In genomic region chr9:44070113-44070843, GRCm38 (mm10) we compare ENCODE assay signal across 14 mouse cellular contexts. TPM values are rescaled to one million over a fixed set of nuclear protein-coding genes. Genes with fewer than 3 reads are reported as not detected.
DNase-seq lines count a peak whose midpoint lies in the region; ATAC-seq and TF ChIP-seq lines count a peak whose summit lies in the region.
"Had no signal": no experiment of that assay in that cellular context is flagged by ENCODE, and none has a peak within 500 bp of the region (broad histone marks: within the 10 kb centered on the region; RNA-seq: fewer than 3 reads in every experiment).

No protein-coding gene starts in this region.

- TF ChIP-seq CTCF in CH12.LX (conservative IDR thresholded peaks at IDR 0.05 in 1 of 2, IDR thresholded peaks at IDR 0.05 in 1 of 2; ENCODE audit: low read depth in 2 of 2, low read length in 2 of 2): no peak

- peaks cover 38% of the 10 kb centered on the region for H3K27me3 ChIP-seq in hindbrain, embryonic 10.5 days (ENCODE audit: insufficient read depth, poor library complexity, severe bottlenecking)
- H3K27me3 ChIP-seq in hindbrain, embryonic 13.5 days: no peaks in the 10 kb centered on the region
- H3K27me3 ChIP-seq in CH12.LX (replicated peaks): peaks cover 78% of the 10 kb centered on the region
- no peaks in the 10 kb centered on the region for H3K27me3 ChIP-seq in heart, embryonic 15.5 days

- no peak overlapping the region for H3K4me2 ChIP-seq in hindbrain, embryonic 13.5 days
- peak overlapping the region; percentile 46; the same call in 1 of the 2 replicates for H3K4me2 ChIP-seq in CH12.LX (ENCODE audit: insufficient read depth, low read depth, poor library complexity, severe bottlenecking)
- H3K4me2 ChIP-seq in heart, embryonic 15.5 days: peak overlapping the region; percentile 89
- H3K4me2 ChIP-seq: liver, embryonic 11.5 days had no signal

- H3K79me2 ChIP-seq in CH12.LX (replicated peaks; ENCODE audit: control insufficient read depth, extremely low read depth, insufficient read depth, poor library complexity, severe bottlenecking): no peaks in the 10 kb centered on the region

- H3K4me1 ChIP-seq in hindbrain, embryonic 10.5 days (replicated peaks): peaks cover 75% of the 10 kb centered on the region
- peaks cover 45% of the 10 kb centered on the region for H3K4me1 ChIP-seq in hindbrain, embryonic 13.5 days (replicated peaks)
- peaks cover 18 to 19% of the 10 kb centered on the region in 2 experiments for H3K4me1 ChIP-seq in CH12.LX (ENCODE audit: control insufficient read depth in 1 of 2, insufficient read depth in 2 of 2)
- peaks cover 63% of the 10 kb centered on the region for H3K4me1 ChIP-seq in heart, embryonic 15.5 days (replicated peaks)

- ATAC-seq in cerebellum, adult (ENCODE audit: insufficient number of reproducible peaks, low FRiP score, low TSS enrichment): no peak
- no peak for ATAC-seq in hindbrain, embryonic 13.5 days (ENCODE audit: low FRiP score)
- no peak for ATAC-seq in heart, embryonic 15.5 days (replicated peaks; ENCODE audit: insufficient number of reproducible peaks, insufficient read depth, low FRiP score, low read depth)

- no peak for TF ChIP-seq POLR2A in CH12.LX (IDR thresholded peaks at IDR 0.05; ENCODE audit: low read depth, low read length)

- WGBS in hindbrain, embryonic 10.5 days: 68% methylated on average over 14 of the region's 14 CpGs
- 74% methylated on average over 14 of the region's 14 CpGs for WGBS in hindbrain, embryonic 13.5 days
- 45% methylated on average over 14 of the region's 14 CpGs for WGBS in heart, embryonic 15.5 days

- peak overlapping the region; percentile 80 for H3K27ac ChIP-seq in hindbrain, embryonic 10.5 days
- no peak overlapping the region for H3K27ac ChIP-seq in hindbrain, embryonic 13.5 days
- H3K27ac ChIP-seq in CH12.LX (ENCODE audit: insufficient read depth, low read depth): no peak overlapping the region
- peak overlapping the region; percentile 92 for H3K27ac ChIP-seq in heart, embryonic 15.5 days

- H3K9me3 ChIP-seq in hindbrain, embryonic 10.5 days: no peaks in the 10 kb centered on the region
- H3K9me3 ChIP-seq in hindbrain, embryonic 13.5 days: no peaks in the 10 kb centered on the region
- no peaks in the 10 kb centered on the region for H3K9me3 ChIP-seq in CH12.LX (replicated peaks; ENCODE audit: low read length)
- no peaks in the 10 kb centered on the region for H3K9me3 ChIP-seq in heart, embryonic 15.5 days (replicated peaks)

- no peak overlapping the region for H3K9ac ChIP-seq in hindbrain, embryonic 13.5 days
- H3K9ac ChIP-seq in CH12.LX (ENCODE audit: insufficient read depth, low read depth): no peak overlapping the region
- peak overlapping the region; percentile 59 for H3K9ac ChIP-seq in heart, embryonic 15.5 days

- in situ Hi-C loops in CH12.LX (cut with MboI; ENCODE audit: low pct_ligation_motif_present, low pct_unique_long_range_greater_than_20kb, low sequenced_read_pairs): no loop called here

- TF ChIP-seq EP300 in CH12.LX (IDR thresholded peaks at IDR 0.05; ENCODE audit: low read length): no peak

- no peaks in the 10 kb centered on the region for H3K36me3 ChIP-seq in hindbrain, embryonic 10.5 days
- H3K36me3 ChIP-seq in hindbrain, embryonic 13.5 days: no peaks in the 10 kb centered on the region
- H3K36me3 ChIP-seq in CH12.LX (replicated peaks in 1 of 2; ENCODE audit: control insufficient read depth in 1 of 2, insufficient read depth in 1 of 2, low read length in 1 of 2): no peaks in the 10 kb centered on the region
- no peaks in the 10 kb centered on the region for H3K36me3 ChIP-seq in heart, embryonic 15.5 days

- DNase-seq in cerebellum, adult 9-11 months: peak; percentile 54
- DNase-seq in hindbrain, embryonic 10.5 days (ENCODE audit: low spot score): no peak
- DNase-seq in CH12.LX (ENCODE audit: extremely low read depth): no peak
- DNase-seq in ovary, postnatal 14 days (ENCODE audit: low spot score): no peak
- DNase-seq: lung, postnatal 10 days; thymus, adult 2 months had no signal

- no peak overlapping the region for H3K4me3 ChIP-seq in hindbrain, embryonic 10.5 days
- H3K4me3 ChIP-seq in hindbrain, embryonic 13.5 days: no peak overlapping the region
- H3K4me3 ChIP-seq in CH12.LX (replicated peaks in 1 of 3; ENCODE audit: low read depth in 2 of 3, low read length in 2 of 3, poor library complexity in 1 of 3): no peak overlapping the region
- peak overlapping the region; percentile 49 for H3K4me3 ChIP-seq in heart, embryonic 15.5 days
- H3K4me3 ChIP-seq: erythroblast, embryonic 14.5 days had no signal

- TF ChIP-seq RAD21 in CH12.LX (IDR thresholded peaks at IDR 0.05; ENCODE audit: low read depth, low read length): no peak

- dilution Hi-C loops in CH12.LX (cut with MboI; ENCODE audit: extremely low pct_ligation_motif_present, extremely low pct_unique_long_range_greater_than_20kb, low sequenced_read_pairs): no loop called here

TF ChIP-seq in CH12.LX, 34 proteins besides CTCF, POLR2A, EP300 and RAD21:
- TF ChIP-seq CHD2 (IDR thresholded peaks at IDR 0.05; ENCODE audit: low read length) (no peak), CHD1 (IDR thresholded peaks at IDR 0.05; ENCODE audit: low read depth, low read length) (no peak), BHLHE40 (IDR thresholded peaks at IDR 0.05; ENCODE audit: low read depth, low read length) (peak; percentile 73)

RNA-seq across cellular contexts. Expression of gene Usp2, which starts 3.5 kb away (rescaled TPM):
- polyA plus RNA-seq in hindbrain, embryonic 10.5 days (2016; fragmentation: Nextera tagmentation; extraction: Ambion mirVana): 13.5 and 14.3 TPM in 2 replicates
- polyA plus RNA-seq in hindbrain, embryonic 13.5 days (2015; fragmentation: Nextera tagmentation; extraction: Ambion mirVana): 8.1 and 12.2 TPM in 2 replicates
- 1.3 and 2.2 TPM in 2 replicates for total RNA-seq in CH12.LX (2012; rRNA removed)
- 1.6 and 2.3 TPM in 2 replicates for total RNA-seq in CH12.LX (2014; rRNA removed)
- 1.7 and 2.1 TPM in 2 replicates for polyA plus RNA-seq in CH12.LX (2012; ENCODE audit: insufficient read length, low read depth)
- polyA plus RNA-seq in heart, embryonic 15.5 days (2015; fragmentation: Nextera tagmentation; extraction: Ambion mirVana): 69.9 and 74.9 TPM in 2 replicates
- polyA plus RNA-seq: erythroblast, embryonic 14.5 days had no signal

RNA-seq across cellular contexts. Expression of gene Thy1, which starts 27.1 kb away (rescaled TPM):
- polyA plus RNA-seq in hindbrain, embryonic 10.5 days (2016; fragmentation: Nextera tagmentation; extraction: Ambion mirVana): 0.14 TPM in 1 of 2 replicates, not detected in the other
- 0.27 and 0.55 TPM in 2 replicates for polyA plus RNA-seq in hindbrain, embryonic 13.5 days (2015; fragmentation: Nextera tagmentation; extraction: Ambion mirVana)
- total RNA-seq in CH12.LX (2012; rRNA removed): not detected in 2 replicates
- not detected in 2 replicates for total RNA-seq in CH12.LX (2014; rRNA removed)
- polyA plus RNA-seq in CH12.LX (2012; ENCODE audit: insufficient read length, low read depth): not detected in 2 replicates
- 2.2 and 10.6 TPM in 2 replicates for polyA plus RNA-seq in heart, embryonic 15.5 days (2015; fragmentation: Nextera tagmentation; extraction: Ambion mirVana)
- polyA plus RNA-seq: erythroblast, embryonic 14.5 days had no signal

RNA-seq across cellular contexts. Expression of gene Mfrp, which starts 31.3 kb away (rescaled TPM):
- polyA plus RNA-seq in hindbrain, embryonic 10.5 days (2016; fragmentation: Nextera tagmentation; extraction: Ambion mirVana): 0.14 and 0.30 TPM in 2 replicates
- 0.22 TPM in 1 of 2 replicates, not detected in the other for polyA plus RNA-seq in hindbrain, embryonic 13.5 days (2015; fragmentation: Nextera tagmentation; extraction: Ambion mirVana)
- total RNA-seq in CH12.LX (2012; rRNA removed) (0.04 TPM in 1 of 2 replicates, not detected in the other), CH12.LX (2014; rRNA removed) (not detected in 2 replicates)
- not detected in 2 replicates for polyA plus RNA-seq in CH12.LX (2012; ENCODE audit: insufficient read length, low read depth)
- not detected in 2 replicates for polyA plus RNA-seq in heart, embryonic 15.5 days (2015; fragmentation: Nextera tagmentation; extraction: Ambion mirVana)
- total RNA-seq: common myeloid progenitor, adult 5-6 weeks; hematopoietic stem cell, adult 5-6 weeks had no signal
- polyA plus RNA-seq: erythroblast, embryonic 14.5 days had no signal

RNA-seq across cellular contexts. Expression of gene C1qtnf5, which starts 36.8 kb away (rescaled TPM):
- polyA plus RNA-seq in hindbrain, embryonic 10.5 days (2016; fragmentation: Nextera tagmentation; extraction: Ambion mirVana): 0.31 and 1.1 TPM in 2 replicates
- polyA plus RNA-seq in hindbrain, embryonic 13.5 days (2015; fragmentation: Nextera tagmentation; extraction: Ambion mirVana): 3.2 and 5.3 TPM in 2 replicates
- total RNA-seq in CH12.LX (2012; rRNA removed) (not detected in 2 replicates), CH12.LX (2014; rRNA removed) (not detected in 2 replicates)
- polyA plus RNA-seq in CH12.LX (2012; ENCODE audit: insufficient read length, low read depth): not detected in 2 replicates
- 3.8 TPM in 2 replicates for polyA plus RNA-seq in heart, embryonic 15.5 days (2015; fragmentation: Nextera tagmentation; extraction: Ambion mirVana)
- total RNA-seq: common myeloid progenitor, adult 5-6 weeks; hematopoietic stem cell, adult 5-6 weeks had no signal

RNA-seq across cellular contexts. Expression of gene Gm49380, which starts 43.0 kb away (rescaled TPM):
- 0.22 and 0.75 TPM in 2 replicates for polyA plus RNA-seq in hindbrain, embryonic 10.5 days (2016; fragmentation: Nextera tagmentation; extraction: Ambion mirVana)
- polyA plus RNA-seq in hindbrain, embryonic 13.5 days (2015; fragmentation: Nextera tagmentation; extraction: Ambion mirVana): 0.12 and 0.49 TPM in 2 replicates
- total RNA-seq in CH12.LX (2012; rRNA removed) (not detected in 2 replicates), CH12.LX (2014; rRNA removed) (not detected in 2 replicates)
- not detected in 2 replicates for polyA plus RNA-seq in CH12.LX (2012; ENCODE audit: insufficient read length, low read depth)
- polyA plus RNA-seq in heart, embryonic 15.5 days (2015; fragmentation: Nextera tagmentation; extraction: Ambion mirVana): 0.05 and 0.13 TPM in 2 replicates
- total RNA-seq: common myeloid progenitor, adult 5-6 weeks; hematopoietic stem cell, adult 5-6 weeks; left cerebral cortex, postnatal 10 days had no signal
- polyA plus RNA-seq: erythroblast, embryonic 14.5 days; liver, embryonic 11.5 days; thymus, adult 2 months had no signal

Comparison
In these comparisons a context has a peak if more than half of its experiments do, and no peak if none do; other contexts are left out.
1. H3K27ac ChIP-seq: peak in hindbrain, embryonic 10.5 days (single experiment) and heart, embryonic 15.5 days (single experiment); none in hindbrain, embryonic 13.5 days (single experiment) and CH12.LX (single experiment).